Mouse (Mus musculus) midbrain, embryonic 14.5 days (tissue): ENCODE results near the gene 2310022A10Rik. TPM values are rescaled to one million over a fixed set of nuclear protein-coding genes. Genes with fewer than 3 reads are reported as not detected.

ENCODE experiments used
- ATAC-seq: fragments of 200-750 bp; cut with Nextera tagmentation; 2 replicates; pipeline ENCODE4 v1.8.0; 2017; ENCODE audit warnings: moderate number of reproducible peaks, moderate library complexity; ENCODE audit not compliant: low FRiP score, low TSS enrichment
- DNase-seq: peaks from one replicate; pipeline ENCODE4 v3.0.0-alpha.2; 2015
- H3K27ac ChIP-seq: fragments of 300-500 bp; sonication (generic); replicated peaks from 2 replicates; pipeline ENCODE4 v1.5.1; 2014; ENCODE audit warnings: mild to moderate bottlenecking, low read depth, low read length, moderate library complexity
- H3K27me3 ChIP-seq: fragments of 300-500 bp; sonication (generic); 2 replicates; pipeline ENCODE4 v1.6.1; 2014; ENCODE audit warnings: low read length, control low read depth, mixed read lengths; ENCODE audit not compliant: control insufficient read depth, insufficient read depth
- H3K36me3 ChIP-seq: fragments of 300-500 bp; sonication (generic); 2 replicates; pipeline ENCODE4 v1.6.1; 2014; ENCODE audit warnings: low read length, control low read depth; ENCODE audit not compliant: control insufficient read depth, insufficient read depth
- H3K4me1 ChIP-seq: fragments of 300-500 bp; sonication (generic); 2 replicates; pipeline ENCODE4 v1.6.1; 2014; ENCODE audit warnings: mild to moderate bottlenecking, antibody characterized with exemption, low read length, control low read depth; ENCODE audit not compliant: control insufficient read depth, insufficient read depth
- H3K4me2 ChIP-seq: fragments of 300-500 bp; sonication (generic); 2 replicates; pipeline ENCODE4 v1.6.1; 2014; ENCODE audit warnings: mild to moderate bottlenecking, low read length, moderate library complexity
- H3K4me3 ChIP-seq: fragments of 300-500 bp; sonication (generic); replicated peaks from 2 replicates; pipeline ENCODE4 v1.5.1; 2014; ENCODE audit warnings: low read depth, low read length
- H3K9ac ChIP-seq: fragments of 300-500 bp; sonication (generic); replicated peaks from 2 replicates; pipeline ENCODE4 v1.6.1; 2014; ENCODE audit warnings: mild to moderate bottlenecking, low read length, moderate library complexity
- H3K9me3 ChIP-seq: fragments of 300-500 bp; sonication (generic); 2 replicates; pipeline ENCODE4 v1.6.1; 2016; ENCODE audit warnings: low read length, control low read depth, mixed read lengths; ENCODE audit not compliant: control insufficient read depth
- WGBS: fragments of 180-500 bp; shearing (Covaris S2); extraction: QIAGEN DNeasy Blood & Tissue Kit; methylation state at CpG from one replicate; pipeline ENCODE4 v1.1.7; 2014; 5-methylcytosine and 5-hydroxymethylcytosine counted together
- polyA plus RNA-seq: library from polyadenylated mRNA; unstranded; fragments of >200 nt; fragmentation: Nextera tagmentation; extraction: Ambion mirVana; gene quantifications from 2 replicates; pipeline ENCODE4 v1.2.1, GENCODE M21; 2014

The 2310022A10Rik gene
- polyA plus RNA-seq, 1 experiment from 2014 or later, result 26.3 TPM

DNA sequence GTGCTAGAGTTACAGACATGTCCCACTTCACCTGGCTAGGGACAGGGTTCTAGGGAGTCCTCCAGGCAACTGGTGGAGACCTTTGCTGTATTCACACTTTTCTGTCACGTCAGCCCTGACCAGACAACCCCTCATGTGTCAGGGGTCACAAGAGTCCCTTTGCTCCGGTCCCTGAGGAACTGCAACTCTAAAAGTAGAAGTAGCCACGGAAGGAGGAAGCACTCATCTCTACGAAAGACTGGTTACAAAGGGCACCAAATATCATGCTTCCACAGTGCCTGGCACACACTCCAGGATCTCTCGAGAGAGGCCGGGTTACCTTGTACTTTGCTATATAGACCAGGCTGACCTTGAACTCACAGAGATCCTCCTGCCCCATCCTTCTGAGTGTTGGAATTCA, 16.4 kb upstream of the 2310022A10Rik start:
- 91% methylated on average over 6 of the region's 6 CpGs for WGBS
- Histone ChIP-seq H3K36me3 (peaks cover 84% of the 10 kb centered on the region), H3K4me3 (no peak overlapping the region), H3K27ac (no peak overlapping the region), H3K9me3 (no peaks in the 10 kb centered on the region), H3K4me2 (no peak overlapping the region), H3K27me3 (no peaks in the 10 kb centered on the region), H3K9ac (no peak overlapping the region), H3K4me1 (peaks cover 6% of the 10 kb centered on the region)
- DNase-seq (no peak), ATAC-seq (no peak)

DNA sequence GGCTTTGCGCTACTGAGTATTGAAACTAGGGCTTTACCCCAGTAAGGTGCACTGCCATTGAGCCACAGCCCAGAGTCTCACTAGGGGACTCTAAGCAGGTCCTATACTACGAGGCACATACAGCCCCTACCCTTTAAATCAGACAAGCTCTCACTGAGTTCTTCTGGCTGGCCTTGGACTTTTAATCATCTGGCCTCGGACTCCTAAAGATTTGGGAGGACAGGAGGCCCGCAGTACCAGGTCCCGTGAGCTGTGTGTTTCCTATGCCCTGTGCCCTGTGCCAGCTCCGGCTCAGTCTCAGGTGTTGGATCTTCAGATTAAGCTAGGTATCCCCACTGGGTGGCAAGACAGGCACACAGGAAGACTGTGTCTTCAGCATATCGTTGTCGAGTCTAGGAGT, 15.0 kb upstream of the 2310022A10Rik start:
- H3K27me3 ChIP-seq, result no peaks in the 10 kb centered on the region
- H3K9me3 ChIP-seq, result no peaks in the 10 kb centered on the region
- no peak overlapping the region for H3K27ac ChIP-seq
- peaks cover 70% of the 10 kb centered on the region for H3K36me3 ChIP-seq
- DNase-seq (no peak), ATAC-seq (no peak)
- whole genome bisulfite sequencing, result 94% methylated on average over 8 of the region's 8 CpGs
- H3K4me2 ChIP-seq, result no peak overlapping the region
- no peak overlapping the region for H3K4me3 ChIP-seq
- no peak overlapping the region for H3K9ac ChIP-seq
- peaks cover 14% of the 10 kb centered on the region for H3K4me1 ChIP-seq

DNA sequence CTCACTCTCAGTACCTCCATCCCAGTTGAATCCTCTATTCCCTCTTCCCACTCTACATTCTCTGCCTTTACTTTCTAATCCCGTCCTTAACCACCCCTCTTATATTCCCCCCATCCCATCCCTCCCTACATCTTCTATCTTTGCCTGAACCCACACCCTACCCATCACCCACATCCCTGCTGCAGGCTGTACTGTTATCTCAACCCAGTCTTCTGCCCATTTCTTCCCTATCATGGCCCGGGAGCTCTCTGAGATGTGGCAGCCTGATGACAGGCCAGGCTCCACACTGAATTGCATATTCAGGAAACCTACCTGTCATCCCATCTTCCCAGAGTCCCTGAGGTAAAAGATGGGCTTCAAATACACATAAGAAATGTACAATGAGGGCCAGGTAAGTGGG, 14.2 kb upstream of the 2310022A10Rik start:
- no peak overlapping the region for H3K4me3 ChIP-seq
- H3K4me2 ChIP-seq, result no peak overlapping the region
- H3K36me3 ChIP-seq, result peaks cover 62% of the 10 kb centered on the region
- no peaks in the 10 kb centered on the region for H3K27me3 ChIP-seq
- H3K27ac ChIP-seq, result no peak overlapping the region
- H3K9me3 ChIP-seq, result no peaks in the 10 kb centered on the region
- H3K4me1 ChIP-seq, result peaks cover 14% of the 10 kb centered on the region
- no peak overlapping the region for H3K9ac ChIP-seq
- ATAC-seq (no peak), DNase-seq (no peak)
- WGBS, result 92% methylated on average over 2 of the region's 2 CpGs

DNA sequence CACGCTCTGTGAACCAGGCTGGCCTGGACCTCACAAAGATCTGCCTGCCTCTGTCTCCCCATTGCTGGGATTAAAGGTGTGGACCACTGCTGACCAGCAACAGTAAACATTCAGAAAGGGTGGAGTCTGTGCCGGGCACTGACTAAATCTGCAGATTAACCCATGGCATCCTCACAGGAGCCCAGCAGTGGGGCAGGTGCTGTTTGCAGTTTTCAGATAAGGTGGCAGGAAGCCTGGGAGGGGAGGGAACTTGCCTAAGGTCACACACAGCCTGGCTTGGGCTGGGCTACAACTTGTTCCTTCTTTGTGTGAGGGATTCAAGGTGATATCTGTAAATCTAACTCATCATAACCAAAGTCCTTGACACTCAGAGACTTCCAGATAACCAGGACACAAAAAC, 12.5 kb upstream of the 2310022A10Rik start:
- Histone ChIP-seq H3K9ac (no peak overlapping the region), H3K27me3 (no peaks in the 10 kb centered on the region), H3K36me3 (peaks cover 50% of the 10 kb centered on the region), H3K27ac (no peak overlapping the region), H3K9me3 (no peaks in the 10 kb centered on the region), H3K4me3 (no peak overlapping the region), H3K4me1 (peaks cover 14% of the 10 kb centered on the region), H3K4me2 (no peak overlapping the region)
- 82% methylated on average over 2 of the region's 2 CpGs for WGBS
- ATAC-seq (no peak), DNase-seq (no peak)

DNA sequence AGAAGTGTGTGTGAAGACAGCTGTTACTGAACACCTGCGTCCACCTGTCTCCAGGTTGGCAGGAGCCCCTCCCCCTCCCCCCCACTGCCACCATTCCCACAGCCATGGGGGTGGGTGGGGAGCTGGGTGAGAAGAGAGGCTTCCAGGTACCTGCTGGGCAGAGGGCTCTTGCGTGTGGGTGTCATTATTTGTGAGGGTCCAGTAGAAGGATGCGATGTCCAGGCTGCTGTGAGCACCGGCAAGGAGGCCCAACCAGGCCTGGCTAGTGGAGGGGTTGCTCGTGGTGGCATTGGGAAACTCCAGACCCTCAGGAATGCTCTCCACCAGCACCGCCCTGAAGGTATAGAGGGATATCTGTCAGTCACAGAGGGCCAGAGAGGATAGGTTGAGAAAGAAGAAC, 12.1 kb upstream of the 2310022A10Rik start:
- H3K4me3 ChIP-seq, result no peak overlapping the region
- H3K4me2 ChIP-seq, result peak overlapping the region; percentile 85
- H3K27me3 ChIP-seq, result no peaks in the 10 kb centered on the region
- no peak overlapping the region for H3K9ac ChIP-seq
- no peaks in the 10 kb centered on the region for H3K9me3 ChIP-seq
- H3K4me1 ChIP-seq, result peaks cover 14% of the 10 kb centered on the region
- ATAC-seq (no peak), DNase-seq (no peak)
- WGBS, result 90% methylated on average over 6 of the region's 6 CpGs
- no peak overlapping the region for H3K27ac ChIP-seq
- H3K36me3 ChIP-seq, result peaks cover 45% of the 10 kb centered on the region

DNA sequence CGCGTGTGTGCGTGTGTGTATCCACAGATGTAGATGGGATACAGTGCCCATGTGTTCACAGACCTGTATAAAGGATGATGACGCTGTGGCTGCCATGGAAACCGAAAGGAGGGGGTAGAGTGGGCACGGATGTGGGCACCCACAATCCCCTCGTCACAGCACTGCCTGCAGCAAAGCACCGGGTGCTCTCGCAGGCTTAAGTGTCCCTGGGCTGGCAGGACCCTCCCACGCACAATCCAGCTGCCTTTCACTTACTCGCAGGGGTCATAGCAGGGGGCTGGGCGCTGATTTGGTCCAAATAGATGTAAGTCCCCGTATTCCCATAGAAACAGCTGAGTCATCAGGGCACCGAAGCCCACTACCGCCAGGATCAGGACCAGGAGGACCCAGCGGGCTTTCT, 11.6 kb upstream of the 2310022A10Rik start:
- Histone ChIP-seq H3K27me3 (no peaks in the 10 kb centered on the region), H3K4me3 (peak overlapping the region; percentile 61), H3K9ac (peak overlapping the region; percentile 73; the same call in 1 of the 2 replicates), H3K27ac (0 out of 2 replicates have a peak overlapping the region, but pooled peaks have one; percentile 26), H3K36me3 (peaks cover 40% of the 10 kb centered on the region), H3K4me2 (peak overlapping the region; percentile 85), H3K9me3 (no peaks in the 10 kb centered on the region), H3K4me1 (peaks cover 14% of the 10 kb centered on the region)
- 0 out of 2 replicates have a peak, but pooled peaks have one; percentile 21 for ATAC-seq
- WGBS, result 64% methylated on average over 16 of the region's 16 CpGs
- peak; percentile 69 for DNase-seq

DNA sequence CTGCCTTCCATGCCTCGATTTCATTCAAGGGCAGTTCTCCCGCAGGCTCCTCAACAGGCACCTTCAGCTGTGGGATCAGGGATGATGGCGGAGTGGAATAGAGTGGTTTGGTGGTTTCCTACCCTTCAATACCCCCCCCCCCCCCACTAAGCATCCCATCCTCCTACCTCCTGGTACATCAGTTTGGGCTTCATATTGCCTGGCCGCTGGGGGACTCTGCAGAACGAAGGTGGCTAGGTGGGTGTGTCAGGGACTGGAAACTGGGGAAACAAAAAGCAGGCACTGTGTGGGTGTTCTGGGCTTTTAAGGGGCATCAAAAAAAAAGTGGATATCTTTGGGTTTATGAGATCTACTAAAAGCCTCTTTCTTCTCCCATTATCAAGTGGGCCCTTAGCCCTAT, 11.1 kb upstream of the 2310022A10Rik start:
- Histone ChIP-seq H3K9me3 (no peaks in the 10 kb centered on the region), H3K9ac (peak overlapping the region; percentile 73), H3K4me3 (peak overlapping the region; percentile 61), H3K27ac (0 out of 2 replicates have a peak overlapping the region, but pooled peaks have one; percentile 26), H3K27me3 (no peaks in the 10 kb centered on the region), H3K36me3 (peaks cover 36% of the 10 kb centered on the region), H3K4me1 (peaks cover 14% of the 10 kb centered on the region), H3K4me2 (peak overlapping the region; percentile 85)
- WGBS, result 69% methylated on average over 5 of the region's 5 CpGs
- DNase-seq, result no peak
- ATAC-seq, result no peak

DNA sequence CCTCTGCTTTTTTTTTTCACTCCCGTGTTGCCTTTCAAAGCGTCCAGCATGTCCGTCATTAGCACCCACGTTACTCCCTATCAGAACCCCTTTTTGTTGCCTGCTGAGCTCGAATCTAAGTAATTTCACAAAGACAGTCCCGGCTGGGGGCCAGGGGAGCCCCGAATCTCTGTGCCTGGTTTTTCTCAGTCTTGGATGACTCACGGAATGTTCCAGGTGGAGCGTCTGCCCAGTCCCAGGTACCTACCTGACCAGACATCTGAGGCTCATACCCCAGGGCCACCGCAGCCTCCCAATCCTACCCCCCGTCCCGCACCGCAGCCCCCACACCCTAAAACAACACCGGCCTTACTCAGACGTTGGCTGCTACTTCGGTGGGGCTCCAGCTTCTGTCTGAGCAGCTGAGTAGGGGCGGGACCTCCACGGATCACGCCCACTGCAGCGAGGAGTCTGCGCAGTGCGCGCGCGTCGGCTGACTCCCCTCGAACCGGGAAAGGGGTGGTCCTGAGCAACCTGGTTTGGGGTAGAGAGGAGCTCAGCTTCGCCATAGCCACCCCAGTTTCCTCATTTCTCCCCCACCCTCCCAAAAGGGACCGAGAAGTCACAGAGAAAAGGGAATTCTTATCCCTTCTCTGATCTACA, 10.5 kb upstream of the 2310022A10Rik start:
- Histone ChIP-seq H3K4me1 (peaks cover 14% of the 10 kb centered on the region), H3K9me3 (no peaks in the 10 kb centered on the region), H3K9ac (peak overlapping the region; percentile 73), H3K36me3 (peaks cover 30% of the 10 kb centered on the region), H3K4me2 (peak overlapping the region; percentile 85), H3K27me3 (no peaks in the 10 kb centered on the region), H3K4me3 (peak overlapping the region; percentile 61), H3K27ac (peak overlapping the region; percentile 37; the same call in 1 of the 2 replicates)
- DNase-seq (peak; percentile 93), ATAC-seq (peak; percentile 92)
- 3% methylated on average over 30 of the region's 30 CpGs for WGBS

DNA sequence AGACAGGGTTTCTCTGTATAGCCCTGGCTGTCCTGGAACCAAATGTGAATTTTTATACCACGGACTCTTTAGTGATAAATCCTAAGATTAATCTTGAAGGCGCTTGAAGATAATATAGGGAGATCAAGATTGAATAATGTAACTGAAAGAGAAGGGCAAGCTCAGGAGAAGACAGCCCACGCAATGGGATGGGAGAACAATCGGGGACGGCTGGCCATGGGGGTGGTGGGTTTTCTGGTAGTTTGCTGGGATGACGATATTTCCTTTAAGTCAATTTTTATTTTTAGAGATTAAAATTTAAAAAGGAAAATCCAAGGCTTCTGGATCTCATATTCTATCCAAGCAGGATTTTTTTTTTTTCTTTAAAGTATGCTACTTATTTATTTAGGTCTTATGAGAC, 10.0 kb upstream of the 2310022A10Rik start:
- Histone ChIP-seq H3K9me3 (no peaks in the 10 kb centered on the region), H3K4me3 (peak overlapping the region; percentile 61), H3K27ac (no peak overlapping the region), H3K4me2 (peak overlapping the region; percentile 85), H3K27me3 (no peaks in the 10 kb centered on the region), H3K36me3 (peaks cover 24% of the 10 kb centered on the region), H3K9ac (peak overlapping the region; percentile 73; the same call in 1 of the 2 replicates), H3K4me1 (peaks cover 14% of the 10 kb centered on the region)
- DNase-seq, result peak; percentile 17
- no peak for ATAC-seq
- whole genome bisulfite sequencing, result 54% methylated on average over 6 of the region's 6 CpGs
